Mouse (Mus musculus) stomach, postnatal 0 days (tissue): ENCODE data around the gene Hhip.
"Not testable (repeated sequence)": the region's sequence is repeated elsewhere in the genome, so short reads cannot be mapped to it uniquely, and the experiment has no call there.

Experiments
- CTCF ChIP-seq: IDR thresholded peaks from 2 replicates; pipeline ENCODE4 v1.5.1; 2016; ENCODE audit warnings: antibody characterized with exemption, low read depth, mild to moderate bottlenecking, moderate library complexity
- EP300 ChIP-seq: optimal IDR thresholded peaks from 2 replicates; pipeline ENCODE3; 2016; ENCODE audit warnings: antibody characterized with exemption

- not testable (repeated sequence) for TF ChIP-seq CTCF, EP300
Measured at GRCm38 (mm10) chr8:79991420-79991819, 66.4 kb downstream of the Hhip start.
